Mouse (Mus musculus) ES-Bruce4 (cell line): Measurements from ENCODE around the gene Rora. TPM values are rescaled to one million over a fixed set of nuclear protein-coding genes. Genes with fewer than 3 reads are reported as not detected.

Experiments used
- H3K27ac ChIP-seq: 2 replicates; pipeline ENCODE4 v1.5.1; 2012; ENCODE audit warnings: low read length, inconsistent platforms; ENCODE audit not compliant: insufficient read depth
- H3K27me3 ChIP-seq: 2 replicates; pipeline ENCODE4 v1.6.1; 2012; ENCODE audit warnings: mild to moderate bottlenecking, low read length, inconsistent platforms; ENCODE audit not compliant: control insufficient read depth, poor library complexity, insufficient read depth, severe bottlenecking
- H3K36me3 ChIP-seq: 2 replicates; pipeline ENCODE4 v1.6.1; 2012; ENCODE audit warnings: inconsistent platforms, mild to moderate bottlenecking, low read length, moderate library complexity; ENCODE audit not compliant: control insufficient read depth, poor library complexity, insufficient read depth, severe bottlenecking
- H3K4me1 ChIP-seq: one replicate; pipeline ENCODE4 v1.8.1; 2011; ENCODE audit warnings: low read length; ENCODE audit not compliant: control insufficient read depth, insufficient read depth
- H3K4me3 ChIP-seq: 2 replicates; pipeline ENCODE4 v1.5.1; 2011; ENCODE audit warnings: low read depth, mild to moderate bottlenecking, low read length
- H3K9ac ChIP-seq: 2 replicates; pipeline ENCODE4 v1.6.1; 2012; ENCODE audit warnings: low read depth, mild to moderate bottlenecking, inconsistent platforms; ENCODE audit not compliant: poor library complexity, severe bottlenecking
- H3K9me3 ChIP-seq: replicated peaks from 2 replicates; pipeline ENCODE4 v1.6.1; 2012; ENCODE audit warnings: mild to moderate bottlenecking, low read length, inconsistent platforms; ENCODE audit not compliant: control insufficient read depth, poor library complexity, insufficient read depth, severe bottlenecking
- CTCF ChIP-seq: IDR thresholded peaks from one replicate; pipeline ENCODE4 v1.8.1; 2011; ENCODE audit warnings: low read depth, low read length
- EP300 ChIP-seq: IDR thresholded peaks from 2 replicates; pipeline ENCODE4 v1.6.1; 2011; ENCODE audit warnings: low read depth, low read length; ENCODE audit not compliant: insufficient read depth
- POLR2A ChIP-seq: IDR thresholded peaks from one replicate; pipeline ENCODE4 v1.8.1; 2011; ENCODE audit warnings: low read length; ENCODE audit not compliant: insufficient read depth
- polyA plus RNA-seq: library from polyadenylated mRNA; stranded (reverse); fragments of >200 nt; gene quantifications from 2 replicates; pipeline ENCODE4 v1.2.4, GENCODE M21; 2011; ENCODE audit warnings: low read depth; ENCODE audit not compliant: missing spikeins, insufficient read depth, insufficient read length

The Rora gene
- polyA plus RNA-seq, 1 experiment: 3.6 TPM

DNA sequence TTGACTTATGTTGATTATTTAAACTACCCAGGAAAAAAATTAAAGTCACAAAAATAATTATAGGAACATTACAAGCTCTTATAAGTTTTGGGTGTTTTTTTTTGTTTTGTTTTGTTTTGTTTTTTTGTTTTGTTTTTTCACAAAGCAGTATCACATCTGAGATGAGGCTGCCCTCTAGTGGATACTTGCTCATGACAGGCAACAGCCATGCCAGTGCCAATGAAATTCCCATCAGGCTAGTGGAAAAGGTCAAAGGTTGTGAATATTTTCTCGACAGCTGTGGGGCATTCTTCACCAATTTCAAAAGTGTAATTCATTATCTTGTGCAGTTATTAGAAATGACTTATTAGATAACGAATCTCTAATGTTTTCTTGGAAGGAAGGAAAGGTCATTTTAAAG, 642.8 kb downstream of the Rora start:
- H3K4me1 ChIP-seq: no peaks in the 10 kb centered on the region
- no peak for TF ChIP-seq EP300
- TF ChIP-seq POLR2A: no peak
- no peak for TF ChIP-seq CTCF

GRCm38 (mm10) chr9:69297766-69298375, 644.3 kb downstream of the Rora start:
- H3K4me1 ChIP-seq: peaks cover 2% of the 10 kb centered on the region
- no peak overlapping the region for H3K9ac ChIP-seq
- H3K36me3 ChIP-seq: no peaks in the 10 kb centered on the region
- TF ChIP-seq EP300 (no peak), CTCF (no peak), POLR2A (no peak)
- H3K9me3 ChIP-seq: no peaks in the 10 kb centered on the region
- H3K27me3 ChIP-seq: no peaks in the 10 kb centered on the region
- H3K4me3 ChIP-seq: no peak overlapping the region
- H3K27ac ChIP-seq: no peak overlapping the region

More for the DNA sequence above, 642.8 kb downstream of the Rora start:
- peaks cover 2% of the 10 kb centered on the region; the same call in 1 of the 2 replicates for H3K27me3 ChIP-seq
- no peak overlapping the region for H3K27ac ChIP-seq
- no peak overlapping the region for H3K9ac ChIP-seq
- H3K36me3 ChIP-seq: no peaks in the 10 kb centered on the region
- no peak overlapping the region for H3K4me3 ChIP-seq
- H3K9me3 ChIP-seq: no peaks in the 10 kb centered on the region

- Histone ChIP-seq H3K36me3 (no peaks in the 10 kb centered on the region), H3K27ac (no peak overlapping the region), H3K27me3 (no peaks in the 10 kb centered on the region), H3K9me3 (no peaks in the 10 kb centered on the region), H3K9ac (no peak overlapping the region), H3K4me3 (no peak overlapping the region), H3K4me1 (peaks cover 2% of the 10 kb centered on the region)
- TF ChIP-seq CTCF (no peak), POLR2A (no peak), EP300 (no peak)
Observed at GRCm38 (mm10) chr9:69298566-69299335, 645.2 kb downstream of the Rora start.

DNA sequence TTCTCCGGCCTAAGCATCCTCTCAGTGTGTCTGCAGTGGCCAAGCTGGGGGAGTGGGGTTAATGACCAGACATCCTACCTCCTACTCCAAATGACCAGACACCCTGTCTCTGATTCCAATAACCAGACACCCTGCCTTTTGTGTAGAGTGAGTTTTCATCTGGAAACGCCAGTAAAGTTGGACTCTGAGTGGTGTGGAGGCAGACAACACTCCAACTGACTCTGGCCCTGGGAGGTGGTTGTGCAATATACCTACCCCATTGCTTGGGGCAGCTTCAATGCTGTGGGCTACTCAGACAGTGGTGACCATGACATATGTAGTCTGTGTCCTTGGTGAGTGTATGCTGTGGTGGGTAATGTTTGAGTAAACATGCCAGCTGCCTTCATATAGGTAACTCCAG, 645.9 kb downstream of the Rora start:
- TF ChIP-seq POLR2A: no peak
- no peak for TF ChIP-seq CTCF
- TF ChIP-seq EP300: no peak
- peaks cover 2% of the 10 kb centered on the region for H3K4me1 ChIP-seq
- no peaks in the 10 kb centered on the region for H3K36me3 ChIP-seq
- H3K9ac ChIP-seq: no peak overlapping the region
- no peaks in the 10 kb centered on the region for H3K9me3 ChIP-seq
- no peak overlapping the region for H3K27ac ChIP-seq
- H3K4me3 ChIP-seq: no peak overlapping the region
- H3K27me3 ChIP-seq: no peaks in the 10 kb centered on the region

GRCm38 (mm10) chr9:69300296-69300695, 646.7 kb downstream of the Rora start:
- TF ChIP-seq EP300: no peak
- TF ChIP-seq CTCF: no peak
- TF ChIP-seq POLR2A: no peak
- no peaks in the 10 kb centered on the region for H3K27me3 ChIP-seq
- no peaks in the 10 kb centered on the region for H3K36me3 ChIP-seq
- H3K4me3 ChIP-seq: no peak overlapping the region
- H3K9ac ChIP-seq: no peak overlapping the region
- H3K27ac ChIP-seq: no peak overlapping the region
- H3K9me3 ChIP-seq: no peaks in the 10 kb centered on the region
- peaks cover 2% of the 10 kb centered on the region for H3K4me1 ChIP-seq

DNA sequence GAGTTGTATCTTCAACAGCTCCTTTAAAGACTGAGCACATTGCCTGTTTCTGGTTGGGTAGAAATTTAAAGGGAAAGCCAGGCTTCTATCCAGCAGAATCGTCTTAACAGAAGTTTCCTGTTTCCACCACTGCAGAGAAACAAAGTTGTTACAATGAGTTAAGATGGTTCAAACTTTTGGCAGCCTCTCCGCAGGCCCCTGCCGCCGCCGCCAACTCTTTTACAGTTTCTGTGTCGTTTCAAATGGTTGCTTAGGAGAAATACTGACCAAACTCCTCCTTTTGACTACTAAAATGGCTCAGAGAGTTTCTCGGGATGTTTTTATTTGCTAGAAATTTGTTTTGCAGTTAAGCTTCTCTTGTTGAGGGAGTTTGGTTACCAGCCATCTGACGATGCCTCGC, 647.9 kb downstream of the Rora start:
- H3K4me3 ChIP-seq: no peak overlapping the region
- TF ChIP-seq POLR2A (no peak), CTCF (no peak), EP300 (no peak)
- H3K27me3 ChIP-seq: no peaks in the 10 kb centered on the region
- H3K9ac ChIP-seq: no peak overlapping the region
- H3K27ac ChIP-seq: no peak overlapping the region
- no peaks in the 10 kb centered on the region for H3K36me3 ChIP-seq
- H3K4me1 ChIP-seq: peaks cover 2% of the 10 kb centered on the region
- no peaks in the 10 kb centered on the region for H3K9me3 ChIP-seq
